Mouse (Mus musculus): ENCODE results near the gene Olfr780.
"Not testable (repeated sequence)": the region's sequence is repeated elsewhere in the genome, so short reads cannot be mapped to it uniquely, and the experiment has no call there.

The Olfr780 gene

GRCm38 (mm10) chr10:129317817-129318216 is at the start of gene Olfr780:
Gene Olfr780 (plus strand): TSS chr10:129318117.
- DNase-seq = no peak

GRCm38 (mm10) chr10:129271081-129271535 is 46.8 kb upstream of the Olfr780 start, which contains the start of gene Olfr777:
Gene Olfr777 (minus strand): TSS chr10:129271485.
- DNase-seq = no peak

- DNase-seq = not testable (repeated sequence)
Measured at GRCm38 (mm10) chr10:129312973-129313372, 4.9 kb upstream of the Olfr780 start.

GRCm38 (mm10) chr10:129313521-129313920 is 4.4 kb upstream of the Olfr780 start:
- DNase-seq = not testable (repeated sequence)

GRCm38 (mm10) chr10:129328554-129328953 is 10.6 kb downstream of the Olfr780 start, which contains the start of gene Olfr781:
Gene Olfr781 (plus strand): TSS chr10:129328854.
- no peak for DNase-seq

- DNase-seq = no peak
Measured at GRCm38 (mm10) chr10:129348550-129348949, 30.6 kb downstream of the Olfr780 start, which contains the start of gene Olfr782. Gene Olfr782 (plus strand): TSS chr10:129348850.

GRCm38 (mm10) chr10:129352475-129352874 is 34.6 kb downstream of the Olfr780 start:
- not testable (repeated sequence) for DNase-seq

GRCm38 (mm10) chr10:129356496-129356895 is 38.6 kb downstream of the Olfr780 start:
- not testable (repeated sequence) for DNase-seq

GRCm38 (mm10) chr10:129357307-129357706 is 39.4 kb downstream of the Olfr780 start:
- no peak for DNase-seq

Data from cerebellum, postnatal 10 days (tissue).